Mouse (Mus musculus) NIH3T3 (cell line): ENCODE data around the gene Tram1l1.

Source experiments
- DNase-seq: peaks from one replicate; pipeline ENCODE4 v3.0.0-alpha.2; 2012; ENCODE audit warnings: low read depth

Gene Tram1l1

DNA sequence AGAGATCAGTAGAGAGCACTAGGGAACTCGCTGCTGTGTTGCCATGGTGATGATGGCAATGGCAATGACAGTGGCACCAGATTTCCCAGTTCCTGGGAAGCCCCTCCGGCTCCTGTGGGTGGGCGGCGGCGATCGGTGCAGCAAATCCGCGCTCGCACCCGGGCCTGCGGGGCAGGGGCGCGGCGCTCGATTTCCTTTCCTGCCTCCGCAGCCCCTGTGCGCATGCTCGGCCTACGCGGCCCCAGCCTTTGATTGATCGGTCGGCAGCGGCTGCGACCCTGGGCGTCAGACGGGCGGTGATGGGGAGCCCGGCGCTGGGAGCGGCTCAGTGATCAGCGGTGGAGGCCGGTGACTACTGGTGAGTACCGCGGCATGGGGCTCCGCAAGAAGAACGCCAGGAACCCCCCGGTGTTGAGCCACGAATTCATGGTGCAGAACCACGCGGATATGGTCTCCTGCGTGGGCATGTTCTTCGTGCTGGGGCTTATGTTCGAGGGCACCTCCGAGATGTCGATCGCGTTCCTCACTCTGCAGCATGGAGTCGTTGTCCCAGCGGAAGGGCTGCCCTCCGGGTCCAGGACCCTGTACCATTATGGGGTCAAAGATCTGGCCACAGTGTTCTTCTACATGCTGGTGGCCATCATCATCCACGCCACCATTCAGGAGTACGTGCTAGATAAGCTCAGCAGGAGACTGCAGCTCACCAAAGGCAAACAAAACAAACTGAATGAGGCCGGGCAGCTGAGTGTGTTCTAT, at the start of gene Tram1l1:
Tram1l1 (plus strand) TSS at position 35 of the 756 bp plus-strand sequence.
- DNase-seq: no peak

DNA sequence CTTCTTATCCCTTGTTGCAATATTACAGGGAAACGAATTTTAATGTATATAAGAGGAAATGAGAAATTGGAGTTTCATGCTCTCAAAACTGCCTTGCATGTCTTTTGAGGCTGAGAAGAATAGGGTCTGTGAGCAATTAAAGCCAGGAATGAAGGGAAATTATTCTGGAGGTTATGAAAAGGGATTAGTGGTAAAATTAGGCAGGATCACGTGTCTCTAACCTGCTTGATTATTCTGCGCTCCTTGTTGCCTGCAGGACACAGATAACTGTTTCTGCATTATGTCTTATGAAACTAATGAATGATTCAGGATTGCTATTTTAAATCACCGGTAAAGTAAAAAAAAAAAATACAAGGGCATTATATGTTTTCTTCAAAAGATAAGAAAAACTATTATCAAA, 49.4 kb upstream of the Tram1l1 start:
- DNase-seq: no peak

DNA sequence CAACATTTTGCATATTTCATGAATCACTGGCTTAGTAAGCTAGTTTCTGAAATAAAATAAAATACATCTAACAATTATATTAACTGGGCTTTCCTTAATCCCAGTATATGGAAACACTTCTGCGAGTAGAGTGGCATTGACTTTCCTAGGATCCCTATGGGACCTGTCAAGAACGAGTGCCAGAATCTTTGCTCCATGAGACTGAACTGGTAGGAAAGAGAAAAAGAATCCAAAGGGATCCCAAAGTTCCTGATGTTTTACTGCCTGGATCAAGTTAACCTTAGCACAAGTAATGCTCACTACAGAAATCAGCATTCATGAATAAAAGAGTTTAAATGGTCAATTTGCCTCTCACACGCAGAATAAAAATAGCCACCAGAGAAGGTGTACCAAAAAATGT, 49.0 kb upstream of the Tram1l1 start:
- no peak for DNase-seq

DNA sequence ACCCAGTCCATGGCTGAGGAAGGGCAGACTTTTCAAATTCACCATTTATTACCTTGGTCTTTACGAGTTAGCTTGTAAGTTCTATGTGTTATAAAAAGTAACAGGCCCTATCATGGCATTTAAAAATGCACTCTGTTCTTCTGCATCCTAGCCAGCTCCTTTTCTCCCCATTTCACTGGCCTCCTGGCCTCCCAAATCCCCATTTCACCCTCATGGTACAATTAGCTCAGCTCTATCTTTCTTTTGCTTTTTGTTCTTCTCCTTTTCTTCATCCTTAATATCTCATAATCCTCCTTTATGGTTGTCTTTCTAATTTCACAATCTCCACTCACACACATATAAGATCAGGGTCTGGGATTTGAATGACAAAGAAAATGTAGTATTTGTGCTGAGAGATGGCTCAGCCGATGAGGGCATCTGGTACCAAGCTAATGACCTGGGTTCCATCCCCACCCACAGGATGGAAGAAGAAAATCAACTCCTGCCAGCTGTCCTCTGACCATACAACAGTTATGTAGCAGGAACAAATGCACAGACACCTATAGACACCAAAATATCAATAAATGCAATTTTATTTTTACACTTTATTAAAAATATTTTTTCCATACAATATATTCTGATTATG, 48.1 kb upstream of the Tram1l1 start:
- DNase-seq: no peak

DNA sequence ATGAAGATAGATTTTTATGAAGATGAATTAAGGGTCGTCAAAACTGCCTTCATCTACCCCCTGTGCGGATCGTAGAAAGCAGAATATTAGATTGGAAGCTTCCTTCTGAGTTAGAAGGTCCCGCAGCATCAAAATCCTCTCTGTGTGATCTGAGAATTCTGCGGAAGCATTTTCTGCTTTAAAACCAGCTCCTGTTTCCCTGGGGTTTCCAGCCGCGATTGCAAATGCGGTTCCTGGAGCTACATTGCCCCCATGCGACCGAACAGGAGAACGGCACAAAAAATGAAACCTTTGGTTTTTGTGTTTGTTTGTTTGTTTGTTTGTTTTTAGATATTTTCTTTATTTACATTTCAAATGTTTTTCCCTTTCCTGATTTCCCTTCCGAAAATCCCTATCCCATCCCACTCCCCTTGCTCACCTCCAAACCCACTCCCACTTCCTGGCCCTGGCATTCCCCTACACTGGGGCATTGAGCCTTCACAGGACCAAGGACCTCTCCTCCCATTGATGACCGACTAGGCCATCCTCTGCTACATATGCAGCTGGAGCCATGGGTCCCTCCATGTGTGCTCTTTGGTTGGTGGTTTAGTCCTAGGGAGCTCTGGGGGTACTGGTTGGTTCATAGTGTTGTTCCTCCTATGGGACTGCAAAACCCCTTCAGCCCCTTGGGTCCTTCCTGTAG, 45.6 kb upstream of the Tram1l1 start:
- peak; percentile 76 for DNase-seq

DNA sequence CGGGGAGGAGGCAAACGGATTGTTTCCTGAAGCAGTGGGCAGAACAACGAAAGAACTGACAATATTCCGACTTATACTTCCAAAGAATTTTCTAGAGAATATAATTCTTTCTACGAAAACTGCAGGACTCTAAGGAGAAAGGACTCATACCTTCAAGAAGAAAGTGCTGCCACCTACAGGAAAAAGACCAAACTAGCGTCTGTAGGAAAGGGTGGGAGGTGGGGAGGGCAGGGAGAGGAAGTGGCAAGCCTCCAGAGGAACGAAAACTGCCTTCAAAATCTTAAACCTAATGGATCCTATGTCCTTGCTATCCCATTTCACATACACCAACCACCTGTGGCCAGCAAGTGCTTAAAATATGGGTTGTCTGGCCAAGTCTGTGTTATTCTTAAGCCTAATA, 31.7 kb upstream of the Tram1l1 start:
- DNase-seq: peak; percentile 2

DNA sequence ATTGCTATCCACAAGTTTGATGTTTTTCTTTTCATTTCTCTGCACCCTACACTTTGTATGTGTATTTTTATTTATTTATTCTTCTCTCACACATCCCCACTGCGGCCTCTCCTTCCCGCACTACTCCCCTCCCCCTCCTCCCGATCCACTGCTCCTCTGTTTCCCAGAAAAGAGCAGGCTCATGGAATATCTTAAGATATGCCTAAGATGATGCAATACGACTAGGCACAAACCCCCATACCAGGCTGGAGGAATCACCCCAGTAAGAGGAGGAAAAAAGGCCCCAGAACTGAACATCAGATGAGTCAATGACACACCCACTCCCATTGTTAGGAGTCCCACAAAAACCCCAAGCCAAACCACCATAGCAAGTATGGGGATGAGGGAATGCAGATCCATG, 1.4 kb upstream of the Tram1l1 start:
- no peak for DNase-seq

DNA sequence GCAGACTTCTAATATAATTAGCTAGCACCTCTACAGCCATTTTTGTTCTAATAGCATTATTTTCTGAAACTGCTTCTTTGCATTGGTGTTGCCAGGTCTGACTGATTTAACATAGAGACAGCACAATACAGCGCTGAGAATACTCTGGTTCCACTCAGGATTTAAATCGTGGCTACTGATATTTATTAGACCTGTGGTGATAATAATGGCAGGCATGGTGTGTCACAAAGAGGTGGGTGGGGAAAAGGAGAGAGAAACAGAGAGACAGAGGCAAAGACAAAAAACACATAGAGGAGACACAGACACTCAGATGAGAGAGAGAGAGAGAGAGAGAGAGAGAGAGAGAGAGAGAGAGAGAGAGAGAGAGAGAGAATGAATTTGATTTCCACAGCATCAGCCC, 257 bp upstream of the Tram1l1 start:
- no peak for DNase-seq

DNA sequence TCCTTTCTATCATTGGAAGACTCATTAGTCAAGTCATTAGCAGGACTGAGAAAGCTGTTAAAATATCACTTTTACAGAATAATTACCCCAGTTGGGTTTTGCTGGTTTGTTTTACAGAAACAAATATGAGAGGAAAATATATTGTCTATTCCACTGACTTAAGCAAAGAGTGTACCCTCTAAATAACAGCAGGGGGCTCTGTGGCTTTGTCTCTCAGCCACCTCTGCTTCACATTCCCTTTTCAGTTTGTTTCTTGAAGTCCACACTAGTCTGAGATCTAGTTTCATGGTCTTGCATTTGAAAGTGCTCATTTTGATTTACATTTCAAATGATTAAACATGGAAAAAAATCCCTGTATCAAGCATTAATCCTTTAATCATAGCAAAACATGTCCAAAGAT, 25.8 kb downstream of the Tram1l1 start:
- no peak for DNase-seq

DNA sequence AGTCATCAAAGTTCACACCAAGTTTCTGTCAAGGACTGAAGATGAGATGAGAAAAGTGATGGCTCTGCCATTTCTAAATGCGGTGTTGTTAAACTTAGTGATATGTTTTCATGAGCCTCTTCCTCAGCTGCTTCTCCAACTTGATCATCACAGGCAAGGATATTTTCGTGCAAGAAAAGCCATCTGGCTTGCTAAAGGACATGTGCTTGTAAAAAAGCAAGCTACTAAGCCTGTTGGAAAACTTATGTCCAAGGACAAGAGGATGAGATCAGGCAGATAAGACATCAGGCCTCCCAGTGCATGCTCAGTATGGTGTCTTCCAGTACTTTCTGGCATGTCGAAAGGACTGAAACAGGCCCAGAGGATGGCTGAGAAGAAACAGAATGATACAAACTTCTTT, 36.9 kb downstream of the Tram1l1 start:
- no peak for DNase-seq

DNA sequence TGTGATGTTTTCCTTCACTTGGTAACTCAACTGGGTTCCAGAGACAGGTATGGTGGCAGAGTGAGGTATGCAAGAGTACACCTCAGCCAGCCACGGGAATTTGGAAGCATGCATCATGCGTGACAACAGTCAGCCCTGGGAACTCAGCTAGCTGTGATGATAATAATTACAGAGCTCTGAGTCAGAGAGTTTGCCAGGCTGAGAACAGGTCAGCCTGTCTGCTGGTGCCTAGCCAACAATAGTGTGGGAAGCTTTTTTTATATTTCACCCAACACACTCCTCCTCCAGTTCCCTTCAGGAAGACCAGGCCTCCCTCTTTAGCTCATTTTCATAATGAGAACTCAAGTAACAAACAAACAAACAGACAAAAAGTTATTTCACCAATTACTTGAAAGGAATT, 51.4 kb downstream of the Tram1l1 start:
- no peak for DNase-seq
